In genomic region chr3:128519913-128520316, GRCm38 (mm10) we compare ENCODE assay signal across 9 mouse cellular contexts.
DNase-seq lines count a peak whose midpoint lies in the region; ATAC-seq and TF ChIP-seq lines count a peak whose summit lies in the region.
"Had no signal": no experiment of that assay in that cellular context is flagged by ENCODE, and none has a peak within 500 bp of the region (broad histone marks: within the 10 kb centered on the region; RNA-seq: fewer than 3 reads in every experiment).

No protein-coding gene starts in this region.

- no peak for TF ChIP-seq CTCF in kidney, adult 2 months (conservative IDR thresholded peaks at IDR 0.05; ENCODE audit: insufficient read depth, insufficient read length, low read depth, low read length)

- H3K9ac ChIP-seq in kidney, embryonic 15.5 days: no peak overlapping the region
- no peak overlapping the region for H3K9ac ChIP-seq in hindbrain, embryonic 12.5 days

- 0 out of 2 replicates have a peak, but pooled peaks cover 4% of the 10 kb centered on the region for H3K4me1 ChIP-seq in kidney, embryonic 15.5 days
- no peaks in the 10 kb centered on the region for H3K4me1 ChIP-seq in kidney, adult 2 months (ENCODE audit: control insufficient read depth, insufficient read depth, low read length)
- 0 out of 2 replicates have a peak, but pooled peaks cover 2% of the 10 kb centered on the region for H3K4me1 ChIP-seq in embryonic facial prominence, embryonic 10.5 days
- peaks cover 7% of the 10 kb centered on the region for H3K4me1 ChIP-seq in hindbrain, embryonic 12.5 days

- H3K9me3 ChIP-seq in kidney, embryonic 15.5 days (replicated peaks): no peaks in the 10 kb centered on the region
- H3K9me3 ChIP-seq in embryonic facial prominence, embryonic 10.5 days: no peaks in the 10 kb centered on the region
- H3K9me3 ChIP-seq in hindbrain, embryonic 12.5 days (replicated peaks): no peaks in the 10 kb centered on the region

- 57% methylated on average over 6 of the region's 6 CpGs for WGBS in kidney, embryonic 15.5 days
- 55% methylated on average over 6 of the region's 6 CpGs for WGBS in kidney, adult 2 months
- WGBS in embryonic facial prominence, embryonic 10.5 days: 73% methylated on average over 6 of the region's 6 CpGs
- 36% methylated on average over 6 of the region's 6 CpGs for WGBS in hindbrain, embryonic 12.5 days

- no peak for ATAC-seq in kidney, embryonic 15.5 days (replicated peaks; ENCODE audit: low FRiP score)
- peak; percentile 83 for ATAC-seq in hindbrain, embryonic 12.5 days (ENCODE audit: low FRiP score)
- no peak for ATAC-seq in monocyte, adult 5-6 weeks (replicated peaks; ENCODE audit: insufficient number of reproducible peaks, low FRiP score, low TSS enrichment, poor library complexity, severe bottlenecking)

- peak overlapping the region; percentile 38 for H3K4me2 ChIP-seq in kidney, embryonic 15.5 days
- peak overlapping the region; percentile 1; the same call in 1 of the 2 replicates for H3K4me2 ChIP-seq in hindbrain, embryonic 12.5 days (replicated peaks)

- no peaks in the 10 kb centered on the region for H3K27me3 ChIP-seq in kidney, embryonic 15.5 days
- no peaks in the 10 kb centered on the region for H3K27me3 ChIP-seq in kidney, adult 2 months (replicated peaks; ENCODE audit: control insufficient read depth, insufficient read depth, low read length)
- no peaks in the 10 kb centered on the region for H3K27me3 ChIP-seq in embryonic facial prominence, embryonic 10.5 days (replicated peaks; ENCODE audit: low read depth, poor library complexity, severe bottlenecking)
- H3K27me3 ChIP-seq in hindbrain, embryonic 12.5 days: no peaks in the 10 kb centered on the region

- intact Hi-C loops in left cerebral cortex, postnatal 14 days (cut with DNase I): no loop called here

- H3K27ac ChIP-seq in kidney, embryonic 15.5 days: no peak overlapping the region
- H3K27ac ChIP-seq in kidney, adult 2 months (ENCODE audit: insufficient read depth, low read depth, low read length): no peak overlapping the region
- no peak overlapping the region for H3K27ac ChIP-seq in embryonic facial prominence, embryonic 10.5 days (replicated peaks)
- H3K27ac ChIP-seq in hindbrain, embryonic 12.5 days: no peak overlapping the region

- no peak overlapping the region for H3K4me3 ChIP-seq in kidney, embryonic 15.5 days (replicated peaks)
- H3K4me3 ChIP-seq in kidney, adult 2 months (ENCODE audit: insufficient read depth, low read depth, low read length): no peak overlapping the region
- no peak overlapping the region for H3K4me3 ChIP-seq in embryonic facial prominence, embryonic 10.5 days
- H3K4me3 ChIP-seq in hindbrain, embryonic 12.5 days: no peak overlapping the region
- H3K4me3 ChIP-seq: erythroblast, embryonic 14.5 days had no signal

- no peaks in the 10 kb centered on the region for H3K36me3 ChIP-seq in kidney, embryonic 15.5 days
- H3K36me3 ChIP-seq in kidney, adult 2 months (ENCODE audit: control insufficient read depth, insufficient read depth, low read length): no peaks in the 10 kb centered on the region
- no peaks in the 10 kb centered on the region for H3K36me3 ChIP-seq in embryonic facial prominence, embryonic 10.5 days (replicated peaks)
- H3K36me3 ChIP-seq in hindbrain, embryonic 12.5 days: no peaks in the 10 kb centered on the region

- TF ChIP-seq POLR2A in kidney, adult 2 months (IDR thresholded peaks at IDR 0.05; ENCODE audit: low read depth, low read length): no peak

- no peak for DNase-seq in kidney, adult 2 months
- DNase-seq in embryonic facial prominence, embryonic 10.5 days (ENCODE audit: low spot score): peak; percentile 10
- peak; percentile 40 to 58 for DNase-seq in left cerebral cortex, postnatal 14 days (ENCODE audit: low spot score in 2 of 2)
- DNase-seq in right cerebral cortex, postnatal 4 days: peak; percentile 26
- DNase-seq in urinary bladder, postnatal 10 days (ENCODE audit: low spot score): no peak

Comparison
In these comparisons a context has a peak if more than half of its experiments do, and no peak if none do; other contexts are left out.
1. DNase-seq: peak in embryonic facial prominence, embryonic 10.5 days (single experiment), left cerebral cortex, postnatal 14 days (2 of 2) and right cerebral cortex, postnatal 4 days (single experiment); none in kidney, adult 2 months (single experiment) and urinary bladder, postnatal 10 days (single experiment).